Mouse (Mus musculus): Measurements from ENCODE around the gene Gm27021. TPM values are rescaled to one million over a fixed set of nuclear protein-coding genes. Genes with fewer than 3 reads are reported as not detected.

Gene Gm27021
- polyA plus RNA-seq, 1 experiment from 2014 or later = 5.2 TPM

GRCm38 (mm10) chr8:120585521-120585920 is 82.4 kb downstream of the Gm27021 start:
- Histone ChIP-seq H3K4me1 (replicated peaks) (peaks cover 16% of the 10 kb centered on the region), H3K27me3 (no peaks in the 10 kb centered on the region), H3K4me2 (no peak overlapping the region), H3K36me3 (peaks cover 20% of the 10 kb centered on the region), H3K9me3 (no peaks in the 10 kb centered on the region), H3K4me3 (no peak overlapping the region), H3K27ac (no peak overlapping the region), H3K9ac (no peak overlapping the region)
- no peak for ATAC-seq (ENCODE audit: low FRiP score)
- WGBS = 95% methylated on average over 10 of the region's 10 CpGs

GRCm38 (mm10) chr8:120581811-120582210 is 86.1 kb downstream of the Gm27021 start:
- Histone ChIP-seq H3K4me2 (no peak overlapping the region), H3K4me1 (replicated peaks) (peaks cover 4% of the 10 kb centered on the region; the same call in 1 of the 2 replicates), H3K9ac (no peak overlapping the region), H3K9me3 (no peaks in the 10 kb centered on the region), H3K36me3 (peaks cover 55% of the 10 kb centered on the region), H3K4me3 (no peak overlapping the region), H3K27me3 (no peaks in the 10 kb centered on the region), H3K27ac (no peak overlapping the region)
- WGBS = 96% methylated on average over 8 of the region's 8 CpGs
- ATAC-seq (ENCODE audit: low FRiP score) = no peak

- no peak for ATAC-seq (ENCODE audit: low FRiP score)
- 92% methylated on average over 12 of the region's 12 CpGs for WGBS
- no peak overlapping the region for H3K27ac ChIP-seq
- no peak overlapping the region for H3K9ac ChIP-seq
- H3K9me3 ChIP-seq = no peaks in the 10 kb centered on the region
- H3K4me2 ChIP-seq = no peak overlapping the region
- H3K27me3 ChIP-seq = no peaks in the 10 kb centered on the region
- no peak overlapping the region for H3K4me3 ChIP-seq
- H3K36me3 ChIP-seq = peaks cover 60% of the 10 kb centered on the region
- H3K4me1 ChIP-seq (replicated peaks) = peaks cover 7% of the 10 kb centered on the region
Measured at GRCm38 (mm10) chr8:120581329-120581728, 86.5 kb downstream of the Gm27021 start.

- Histone ChIP-seq H3K4me2 (no peak overlapping the region), H3K9ac (0 out of 2 replicates have a peak overlapping the region, but pooled peaks have one; percentile 15), H3K27me3 (no peaks in the 10 kb centered on the region), H3K9me3 (no peaks in the 10 kb centered on the region), H3K27ac (no peak overlapping the region), H3K36me3 (peaks cover 69% of the 10 kb centered on the region), H3K4me3 (no peak overlapping the region), H3K4me1 (replicated peaks) (peaks cover 14% of the 10 kb centered on the region)
- no peak for ATAC-seq (ENCODE audit: low FRiP score)
- WGBS = 87% methylated on average over 8 of the region's 8 CpGs
Measured at GRCm38 (mm10) chr8:120580336-120581000, 87.4 kb downstream of the Gm27021 start.

- no peak overlapping the region for H3K4me2 ChIP-seq
- ATAC-seq (ENCODE audit: low FRiP score) = no peak
- 77% methylated on average over 17 of the region's 17 CpGs for WGBS
- H3K9me3 ChIP-seq = no peaks in the 10 kb centered on the region
- no peak overlapping the region for H3K4me3 ChIP-seq
- H3K9ac ChIP-seq = 0 out of 2 replicates have a peak overlapping the region, but pooled peaks have one; percentile 4
- peak overlapping the region; percentile 31 for H3K27ac ChIP-seq
- H3K4me1 ChIP-seq (replicated peaks) = peaks cover 25% of the 10 kb centered on the region
- peaks cover 95% of the 10 kb centered on the region for H3K36me3 ChIP-seq
- H3K27me3 ChIP-seq = no peaks in the 10 kb centered on the region
Measured at GRCm38 (mm10) chr8:120577821-120578220, 90.1 kb downstream of the Gm27021 start.

GRCm38 (mm10) chr8:120575801-120576200 is 92.1 kb downstream of the Gm27021 start:
- 0 out of 2 replicates have a peak overlapping the region, but pooled peaks have one; percentile 12 for H3K27ac ChIP-seq

GRCm38 (mm10) chr8:120574941-120575340 is 92.9 kb downstream of the Gm27021 start:
- Histone ChIP-seq H3K36me3 (peaks cover 94% of the 10 kb centered on the region), H3K27me3 (no peaks in the 10 kb centered on the region), H3K9ac (peak overlapping the region; percentile 49; the same call in 1 of the 2 replicates), H3K4me1 (replicated peaks) (peaks cover 34% of the 10 kb centered on the region), H3K27ac (no peak overlapping the region), H3K9me3 (no peaks in the 10 kb centered on the region), H3K4me2 (no peak overlapping the region), H3K4me3 (no peak overlapping the region)
- WGBS = 75% methylated on average over 19 of the region's 19 CpGs
- ATAC-seq (ENCODE audit: low FRiP score) = no peak

More at GRCm38 (mm10) chr8:120575801-120576200, 92.1 kb downstream of the Gm27021 start:
- Histone ChIP-seq H3K36me3 (peaks cover 98% of the 10 kb centered on the region), H3K4me2 (no peak overlapping the region), H3K9me3 (no peaks in the 10 kb centered on the region), H3K4me1 (replicated peaks) (peaks cover 30% of the 10 kb centered on the region), H3K4me3 (no peak overlapping the region), H3K9ac (no peak overlapping the region), H3K27me3 (no peaks in the 10 kb centered on the region)
- no peak for ATAC-seq (ENCODE audit: low FRiP score)
- 71% methylated on average over 9 of the region's 9 CpGs for WGBS

- peaks cover 95% of the 10 kb centered on the region for H3K36me3 ChIP-seq
- peak overlapping the region; percentile 18; the same call in 1 of the 2 replicates for H3K27ac ChIP-seq
- H3K4me3 ChIP-seq = no peak overlapping the region
- WGBS = 71% methylated on average over 11 of the region's 11 CpGs
- no peaks in the 10 kb centered on the region for H3K27me3 ChIP-seq
- H3K9ac ChIP-seq = no peak overlapping the region
- no peaks in the 10 kb centered on the region for H3K9me3 ChIP-seq
- peaks cover 34% of the 10 kb centered on the region for H3K4me1 ChIP-seq (replicated peaks)
- no peak for ATAC-seq (ENCODE audit: low FRiP score)
- no peak overlapping the region for H3K4me2 ChIP-seq
Measured at GRCm38 (mm10) chr8:120573866-120574265, 94.0 kb downstream of the Gm27021 start.

- Histone ChIP-seq H3K4me3 (no peak overlapping the region), H3K9ac (no peak overlapping the region), H3K27ac (no peak overlapping the region), H3K4me1 (replicated peaks) (peaks cover 30% of the 10 kb centered on the region), H3K36me3 (peaks cover 95% of the 10 kb centered on the region), H3K27me3 (no peaks in the 10 kb centered on the region), H3K9me3 (no peaks in the 10 kb centered on the region), H3K4me2 (no peak overlapping the region)
- ATAC-seq (ENCODE audit: low FRiP score) = no peak
- WGBS = 75% methylated on average over 21 of the region's 21 CpGs
Measured at GRCm38 (mm10) chr8:120572534-120572933, 95.3 kb downstream of the Gm27021 start.

GRCm38 (mm10) chr8:120571561-120571960 is 96.3 kb downstream of the Gm27021 start:
- 73% methylated on average over 8 of the region's 8 CpGs for WGBS
- Histone ChIP-seq H3K4me3 (no peak overlapping the region), H3K4me2 (no peak overlapping the region), H3K4me1 (replicated peaks) (peaks cover 38% of the 10 kb centered on the region), H3K9ac (no peak overlapping the region), H3K27ac (no peak overlapping the region), H3K9me3 (no peaks in the 10 kb centered on the region), H3K36me3 (peaks cover 95% of the 10 kb centered on the region), H3K27me3 (no peaks in the 10 kb centered on the region)
- no peak for ATAC-seq (ENCODE audit: low FRiP score)

- no peak overlapping the region for H3K4me3 ChIP-seq
- H3K9ac ChIP-seq = no peak overlapping the region
- H3K9me3 ChIP-seq = no peaks in the 10 kb centered on the region
- 57% methylated on average over 13 of the region's 13 CpGs for WGBS
- no peaks in the 10 kb centered on the region for H3K27me3 ChIP-seq
- ATAC-seq (ENCODE audit: low FRiP score) = no peak
- 0 out of 2 replicates have a peak overlapping the region, but pooled peaks have one; percentile 50 for H3K27ac ChIP-seq
- H3K36me3 ChIP-seq = peaks cover 84% of the 10 kb centered on the region
- no peak overlapping the region for H3K4me2 ChIP-seq
- H3K4me1 ChIP-seq (replicated peaks) = peaks cover 43% of the 10 kb centered on the region
Measured at GRCm38 (mm10) chr8:120569939-120570715, 97.8 kb downstream of the Gm27021 start.

- ATAC-seq (ENCODE audit: low FRiP score) = no peak
- no peak overlapping the region for H3K9ac ChIP-seq
- peaks cover 49% of the 10 kb centered on the region for H3K4me1 ChIP-seq (replicated peaks)
- 97% methylated on average over 17 of the region's 17 CpGs for WGBS
- no peaks in the 10 kb centered on the region for H3K27me3 ChIP-seq
- H3K4me3 ChIP-seq = no peak overlapping the region
- peaks cover 74% of the 10 kb centered on the region for H3K36me3 ChIP-seq
- H3K4me2 ChIP-seq = no peak overlapping the region
- H3K27ac ChIP-seq = no peak overlapping the region
- no peaks in the 10 kb centered on the region for H3K9me3 ChIP-seq
Measured at GRCm38 (mm10) chr8:120569123-120569522, 98.8 kb downstream of the Gm27021 start.
